Mouse (Mus musculus): ENCODE measurements around the gene Wnt3a. TPM values are rescaled to one million over a fixed set of nuclear protein-coding genes. Genes with fewer than 3 reads are reported as not detected.
"Not testable (repeated sequence)": the region's sequence is repeated elsewhere in the genome, so short reads cannot be mapped to it uniquely, and the experiment has no call there.

The Wnt3a gene
- total RNA-seq, 2 experiments from 2014 or later, result not detected

GRCm38 (mm10) chr11:59307422-59308163 is 17.0 kb upstream of the Wnt3a start:
- DNase-seq, result peak; percentile 87

GRCm38 (mm10) chr11:59306461-59307421 is 16.2 kb upstream of the Wnt3a start, which contains the start of gene Wnt9a:
Wnt9a (plus strand) TSS chr11:59306928.
- DNase-seq, result peak; percentile 79

DNA sequence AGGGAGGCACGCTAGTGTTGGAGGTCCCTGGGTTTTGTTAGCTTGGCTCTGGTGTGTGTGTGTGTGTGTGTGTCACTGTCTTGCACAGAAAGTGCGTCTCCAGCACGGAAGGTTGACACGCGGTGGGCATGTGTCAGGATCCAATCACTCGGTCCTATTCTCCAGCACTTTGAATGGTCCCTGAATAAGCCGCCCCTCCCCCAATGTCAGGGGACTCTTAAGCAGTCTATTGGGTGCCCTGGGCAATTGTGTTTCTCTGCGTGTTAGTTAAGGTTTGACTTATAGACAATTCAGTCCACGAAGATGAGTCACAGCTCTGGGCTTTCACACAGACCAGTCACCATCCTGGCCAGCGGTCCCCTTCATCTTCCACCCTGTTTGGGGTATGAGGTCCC is 15.3 kb upstream of the Wnt3a start:
- peak; percentile 24 for DNase-seq

DNA sequence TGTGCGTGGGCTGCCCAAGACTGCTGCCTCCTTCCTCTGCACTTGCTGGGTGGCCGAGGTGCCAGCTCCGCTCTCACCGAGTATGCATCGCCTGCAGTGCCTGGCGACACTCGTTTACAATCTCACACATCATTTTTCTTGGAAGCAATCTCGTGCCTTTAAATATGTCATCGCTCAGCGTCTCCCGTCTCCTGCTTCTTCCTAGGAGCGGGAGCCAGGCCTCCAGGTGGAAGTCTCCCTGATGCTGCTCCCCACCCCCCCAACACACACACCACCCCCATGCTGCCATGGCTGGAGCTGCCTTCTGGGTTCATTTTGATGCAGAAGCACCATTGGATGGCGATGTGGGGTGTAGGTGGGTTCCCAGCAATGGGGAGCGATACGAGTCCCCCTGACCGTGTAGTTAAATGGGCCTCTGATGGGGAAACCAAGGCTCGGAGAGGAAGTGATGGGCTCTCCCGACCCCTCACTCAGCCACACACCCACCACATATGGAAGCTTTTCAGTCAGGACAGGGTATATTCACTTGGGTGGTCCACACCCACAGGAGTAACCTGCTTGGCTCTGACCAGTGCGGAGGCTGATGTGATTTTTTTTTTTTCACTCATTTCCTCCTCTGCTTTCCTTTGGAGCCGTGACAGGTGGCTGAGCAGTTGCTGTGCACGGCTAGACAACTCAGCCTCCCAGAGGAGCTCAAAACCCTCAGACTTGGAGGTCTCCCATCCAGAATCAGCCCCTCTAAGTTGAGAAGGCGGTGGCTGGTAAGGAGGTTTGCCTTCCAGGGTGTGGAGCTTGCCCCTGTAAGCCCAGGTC is 14.7 kb upstream of the Wnt3a start:
- no peak for DNase-seq

GRCm38 (mm10) chr11:59302700-59303569 is 12.4 kb upstream of the Wnt3a start:
- peak; percentile 81 for DNase-seq

DNA sequence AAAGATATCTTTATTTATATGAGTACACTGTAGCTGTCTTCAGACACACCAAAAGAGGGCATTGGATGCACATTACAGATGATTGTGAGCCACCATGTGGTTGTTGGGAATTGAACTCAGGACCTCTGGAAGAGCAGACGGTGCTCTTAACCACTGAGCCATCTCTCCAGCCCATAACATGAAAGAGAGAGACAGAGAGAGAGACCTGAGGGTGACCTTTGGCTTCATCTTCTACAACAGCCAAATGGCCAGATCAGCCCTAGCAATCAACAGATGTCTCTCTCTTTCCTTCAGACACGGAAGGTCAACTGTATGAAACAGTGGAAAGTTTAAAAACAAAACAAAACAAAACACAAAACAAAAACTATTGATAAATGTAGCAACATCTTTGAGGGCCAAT is 10.5 kb upstream of the Wnt3a start:
- not testable (repeated sequence) for DNase-seq

DNA sequence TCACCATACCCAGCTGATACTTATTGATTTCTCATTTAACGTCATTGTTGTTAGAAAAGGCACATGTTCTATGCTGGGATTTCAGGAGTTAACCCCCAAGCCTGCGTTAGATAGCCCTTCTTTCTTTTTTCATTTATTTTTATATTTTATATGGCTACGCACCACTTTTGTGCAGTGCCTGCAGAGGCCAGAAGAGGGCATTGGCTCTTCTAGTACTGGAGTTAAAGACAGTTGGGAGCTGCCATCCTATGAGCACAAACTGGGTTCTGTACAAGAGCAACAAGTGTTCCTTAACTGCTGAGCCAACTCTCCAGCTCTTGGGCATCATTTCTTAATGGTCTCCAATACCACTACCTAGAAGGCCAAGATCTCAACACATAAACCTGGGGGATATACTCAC is 9.6 kb upstream of the Wnt3a start:
- peak; percentile 48 for DNase-seq

- peak; percentile 41 for DNase-seq
These were observed 7.4 kb upstream of the Wnt3a start for GRCm38 (mm10) chr11:59297941-59298340.

DNA sequence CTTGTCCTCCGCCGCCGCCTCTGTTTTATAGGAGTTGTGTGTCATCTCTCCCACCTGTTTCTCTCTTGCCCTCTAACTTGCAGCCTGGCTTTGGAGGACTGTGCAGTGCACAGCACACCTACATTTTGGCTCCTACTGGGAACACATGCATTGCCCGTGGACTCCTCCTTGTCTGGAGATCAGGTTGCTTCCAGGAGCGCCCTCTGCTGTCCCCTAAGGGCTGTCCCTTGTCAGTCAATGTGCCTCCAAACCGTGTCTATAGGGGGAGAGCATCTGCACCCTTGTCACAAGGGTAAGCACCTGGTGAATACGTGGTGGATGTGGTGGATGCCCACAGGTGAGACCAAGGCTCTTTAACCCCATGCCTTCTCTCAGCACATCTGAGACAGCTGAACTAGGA is 3.1 kb upstream of the Wnt3a start:
- peak; percentile 29 for DNase-seq

DNA sequence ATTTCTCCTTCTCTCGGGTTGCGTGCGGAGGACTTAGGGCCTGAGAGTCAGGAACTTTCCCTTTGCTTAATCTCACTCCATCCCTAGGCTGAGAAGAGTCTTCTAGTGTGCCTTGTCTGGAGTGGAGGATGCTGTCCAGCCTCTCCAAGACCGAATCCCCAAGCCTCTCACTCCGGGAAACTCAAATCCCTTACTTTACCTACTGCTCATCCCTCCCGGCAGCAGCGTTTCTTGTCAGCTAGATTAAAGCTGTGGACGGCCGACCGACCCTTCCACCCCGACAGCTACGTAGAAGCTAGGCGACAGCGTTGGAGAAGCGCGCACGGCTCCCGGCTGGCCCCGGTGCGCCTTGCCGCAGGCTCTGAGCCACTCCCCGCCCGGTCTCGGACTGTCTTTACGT is 846 bp downstream of the Wnt3a start:
- no peak for DNase-seq

- DNase-seq, result no peak
These were observed 6.4 kb downstream of the Wnt3a start for GRCm38 (mm10) chr11:59284146-59284545.

GRCm38 (mm10) chr11:59282933-59283332 is 7.6 kb downstream of the Wnt3a start:
- DNase-seq, result peak; percentile 48

GRCm38 (mm10) chr11:59282111-59282510 is 8.4 kb downstream of the Wnt3a start:
- DNase-seq, result no peak

DNA sequence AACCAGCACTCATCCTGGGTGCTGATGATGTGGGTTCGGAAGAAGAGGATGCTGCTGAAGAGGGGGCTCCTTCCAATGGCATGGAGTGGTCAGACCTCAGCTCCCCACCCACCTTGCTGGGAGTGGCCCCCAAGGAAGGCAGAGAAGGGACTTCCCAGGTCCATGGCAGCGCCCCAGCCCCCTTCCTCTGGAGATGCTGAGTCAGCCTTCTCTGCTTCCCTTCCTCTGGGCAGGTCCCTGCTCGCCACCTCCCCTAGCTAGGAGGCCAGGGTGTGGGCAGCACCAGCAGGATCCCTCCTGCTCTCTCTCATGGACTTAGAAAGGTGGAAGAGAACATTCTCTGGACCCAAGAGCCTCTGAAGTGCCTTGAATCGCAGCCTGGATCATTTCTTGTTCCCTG is 12.5 kb downstream of the Wnt3a start:
- no peak for DNase-seq

DNA sequence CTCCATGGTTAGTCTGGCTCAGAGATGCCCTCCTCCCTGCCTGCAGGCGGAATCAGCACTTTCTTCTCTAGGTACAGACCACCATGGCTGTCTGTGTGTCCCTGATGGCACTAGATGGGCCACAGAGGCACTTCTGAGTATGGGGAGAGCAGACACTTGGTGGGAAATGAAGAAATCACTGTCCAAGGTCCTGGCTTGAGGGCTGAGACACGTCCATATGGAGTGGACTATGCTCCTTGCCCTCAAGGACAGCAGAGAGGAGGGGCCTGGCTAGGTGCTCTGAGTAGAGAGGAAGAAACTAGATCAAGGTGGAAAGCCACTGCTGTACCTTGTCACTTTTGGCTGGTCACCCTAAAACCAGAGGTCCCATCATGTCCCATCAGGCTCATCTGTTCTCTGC is 13.7 kb downstream of the Wnt3a start:
- no peak for DNase-seq

DNA sequence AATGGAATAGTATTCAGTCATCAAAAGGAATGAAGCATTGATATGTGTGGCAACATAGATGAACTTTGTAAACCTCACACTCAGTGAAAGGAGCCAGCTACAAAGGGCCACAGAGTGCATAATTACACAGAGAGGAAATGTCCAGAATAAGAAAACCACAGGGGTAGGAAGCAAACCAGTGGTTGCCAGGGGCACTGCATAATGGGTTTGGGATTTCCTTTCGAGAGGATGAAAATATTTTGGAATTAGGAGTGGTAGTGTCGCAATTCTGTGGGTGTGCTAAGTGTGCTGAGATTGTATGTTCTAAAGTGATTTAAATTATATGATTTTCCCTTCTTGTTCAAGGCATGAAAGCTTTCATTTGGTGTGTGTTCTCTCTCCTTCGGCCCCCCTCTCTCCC is 16.4 kb downstream of the Wnt3a start:
- DNase-seq, result no peak

- no peak for DNase-seq
These were observed 23.8 kb downstream of the Wnt3a start for GRCm38 (mm10) chr11:59266727-59267126.

GRCm38 (mm10) chr11:59265154-59265813 is 25.3 kb downstream of the Wnt3a start:
- no peak for DNase-seq

GRCm38 (mm10) chr11:59264593-59264992 is 26.0 kb downstream of the Wnt3a start:
- DNase-seq, result no peak

DNA sequence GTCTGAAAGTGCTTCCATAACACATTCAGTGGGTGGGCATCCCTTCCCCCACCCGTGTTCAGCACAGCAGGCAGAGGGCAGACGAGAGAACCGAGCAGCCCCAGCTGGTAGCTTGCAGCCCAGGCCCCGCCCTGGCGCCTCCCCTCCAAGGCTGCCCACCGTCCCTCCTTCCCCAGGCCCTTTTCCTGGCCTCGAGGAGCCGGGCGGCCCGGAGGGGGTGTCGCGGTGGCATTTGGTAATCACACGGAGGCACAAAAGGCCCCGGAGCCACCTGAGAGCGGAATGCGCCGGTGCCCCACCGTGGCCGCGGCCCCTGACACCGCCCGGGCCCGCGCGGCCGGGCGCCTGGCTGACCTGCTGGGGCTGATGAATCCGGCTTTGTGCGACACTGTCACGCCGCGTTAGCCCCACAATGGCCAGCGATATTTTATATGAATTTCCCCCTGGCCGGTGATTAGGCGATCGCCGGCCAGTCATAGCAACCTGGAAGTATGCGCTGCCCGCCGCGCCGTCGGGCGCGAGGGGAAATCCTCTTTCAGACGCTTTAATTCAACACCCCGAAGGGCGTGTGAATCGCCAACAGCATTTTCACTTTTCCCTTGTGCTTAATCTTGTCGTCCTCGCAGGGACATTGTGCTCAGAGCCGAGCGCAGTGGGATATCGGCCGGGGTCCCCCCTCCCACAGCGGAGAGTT is 26.5 kb downstream of the Wnt3a start:
- peak; percentile 42 for DNase-seq
